Mouse (Mus musculus): ENCODE measurements around the gene Zfp316.
A peak's percentile ranks its signal among the peaks of the same experiment; 100 is the strongest.

The Zfp316 gene

GRCm38 (mm10) chr5:143284762-143285161, 14.9 kb upstream of the Zfp316 start:
- DNase-seq (ENCODE audit: low read depth, low spot score) = peak; percentile 65

- DNase-seq (ENCODE audit: low read depth, low spot score) = no peak
These were observed 9.4 kb upstream of the Zfp316 start for GRCm38 (mm10) chr5:143279247-143279646.

GRCm38 (mm10) chr5:143275761-143276160, 5.9 kb upstream of the Zfp316 start:
- DNase-seq (ENCODE audit: low read depth, low spot score) = no peak

DNA sequence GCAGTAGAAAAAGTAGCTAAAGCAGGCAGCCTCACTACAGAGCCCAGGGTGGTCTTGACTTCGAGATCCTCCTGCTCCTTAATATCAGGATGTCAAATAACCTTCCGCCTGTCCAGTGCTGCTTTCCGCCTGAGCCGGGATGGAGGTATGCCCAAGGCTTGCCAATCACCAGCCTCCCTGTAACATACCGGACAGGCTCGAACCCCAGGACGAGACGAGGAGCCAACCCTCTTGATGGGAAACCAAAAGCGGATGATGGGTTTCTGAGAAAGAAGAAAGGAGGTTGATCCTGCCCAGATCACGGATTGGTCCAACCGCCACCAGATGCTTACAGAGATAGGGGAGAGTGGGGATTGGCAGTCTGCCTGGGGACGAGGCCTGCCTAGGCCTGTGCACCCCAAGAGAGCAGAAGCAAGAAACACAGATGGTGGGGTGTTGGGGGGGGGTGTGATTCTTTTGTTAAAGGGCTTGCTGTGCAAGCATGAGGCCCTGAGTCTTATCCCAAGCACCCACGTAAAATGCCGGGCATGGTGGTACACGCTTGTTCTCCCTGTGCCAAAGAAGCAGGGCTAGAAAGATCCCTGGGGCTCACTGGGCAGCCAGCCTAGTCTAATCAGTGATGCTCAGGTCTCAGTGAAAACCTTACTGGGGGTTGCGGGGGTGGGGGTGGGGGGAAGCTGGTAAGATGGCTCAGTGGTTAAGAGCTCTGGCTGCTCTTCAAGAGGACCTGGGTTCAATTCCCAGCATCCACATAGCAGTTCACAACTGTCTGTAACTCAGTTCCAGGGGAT, 2.9 kb upstream of the Zfp316 start:
- DNase-seq (ENCODE audit: low read depth, low spot score) = no peak

DNA sequence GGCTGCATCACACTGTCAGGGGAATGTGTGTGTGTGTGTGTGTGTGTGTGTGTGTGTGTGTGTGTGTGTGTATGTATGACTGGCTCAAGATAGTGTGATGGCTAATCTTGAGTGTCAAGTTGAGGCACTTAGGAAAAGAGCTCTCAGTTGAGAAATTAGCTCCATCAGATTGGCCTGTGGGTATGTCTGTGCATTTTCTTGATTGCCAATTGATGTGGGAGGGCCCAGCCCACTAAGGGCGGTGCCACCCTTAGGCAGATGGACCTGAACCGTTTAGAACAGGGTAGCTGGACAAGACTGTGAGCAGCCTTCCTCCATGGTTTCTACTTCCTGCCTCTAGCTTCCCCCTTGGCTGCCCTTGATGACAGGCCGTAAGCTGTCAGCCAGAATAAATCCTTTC, 2.3 kb upstream of the Zfp316 start:
- no peak for DNase-seq (ENCODE audit: low read depth, low spot score)

DNA sequence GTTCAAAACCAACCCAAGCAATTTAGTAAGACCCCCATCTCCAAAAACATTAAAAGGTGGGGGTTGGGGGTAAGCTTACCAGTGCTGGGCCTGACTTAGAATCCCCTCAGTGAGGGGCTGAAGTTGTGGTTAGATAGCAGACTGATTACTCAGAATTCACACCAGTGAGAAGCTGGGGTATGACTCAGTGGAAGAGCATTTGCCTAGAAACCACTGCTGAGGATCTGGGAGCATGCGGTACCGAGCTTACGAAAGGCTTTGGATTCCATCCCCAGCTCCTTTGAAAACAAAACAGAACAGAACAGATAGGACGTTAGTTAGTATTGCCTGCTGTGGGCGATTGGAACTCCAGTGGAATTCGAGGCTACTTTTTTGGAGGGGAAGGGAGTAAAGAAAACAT, 1.8 kb upstream of the Zfp316 start:
- DNase-seq (ENCODE audit: low read depth, low spot score) = no peak

- DNase-seq (ENCODE audit: low read depth, low spot score) = no peak
These were observed 313 bp upstream of the Zfp316 start for GRCm38 (mm10) chr5:143270151-143270519.

- no peak for DNase-seq (ENCODE audit: low read depth, low spot score)
These were observed 848 bp downstream of the Zfp316 start for GRCm38 (mm10) chr5:143268985-143269362.

DNA sequence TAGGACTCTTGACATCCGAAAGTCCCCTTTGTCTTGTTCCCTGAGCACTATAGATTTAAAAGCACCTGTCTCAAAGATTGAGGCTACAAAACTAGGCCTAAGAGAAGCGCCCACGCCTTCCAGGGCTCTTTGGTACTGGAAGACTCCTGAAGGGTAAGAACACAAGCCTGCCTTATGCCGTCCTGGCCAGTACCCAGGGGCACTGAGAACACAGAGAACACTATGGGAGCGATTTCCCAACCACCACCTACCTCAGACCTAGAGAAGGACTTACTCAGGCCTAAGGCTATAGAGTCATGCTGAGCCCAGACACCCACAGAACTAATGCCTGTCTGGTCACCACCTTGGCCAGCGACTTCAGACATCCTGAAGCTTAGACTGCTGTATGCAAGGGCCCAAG, 3.0 kb downstream of the Zfp316 start:
- no peak for DNase-seq (ENCODE audit: low read depth, low spot score)

DNA sequence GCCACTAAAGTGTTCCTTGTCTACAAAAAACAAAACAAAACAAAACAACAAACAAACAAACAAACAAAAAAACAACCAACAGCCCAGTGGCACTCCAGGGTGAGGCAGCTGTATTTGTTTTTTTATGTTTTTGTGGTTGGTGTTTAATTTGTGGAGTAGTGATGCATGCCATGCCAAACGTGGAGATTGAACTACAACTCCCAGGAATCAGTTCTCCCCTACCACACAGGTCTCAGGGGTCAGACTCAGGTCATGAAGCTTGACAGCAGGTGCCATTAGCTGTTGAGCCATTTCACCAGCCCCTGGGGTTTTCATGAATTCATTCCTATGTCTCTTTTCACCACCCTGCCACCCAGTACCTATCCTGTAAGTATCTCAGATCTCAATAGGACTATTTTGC, 4.4 kb downstream of the Zfp316 start:
- peak; percentile 33 for DNase-seq (ENCODE audit: low read depth, low spot score)

DNA sequence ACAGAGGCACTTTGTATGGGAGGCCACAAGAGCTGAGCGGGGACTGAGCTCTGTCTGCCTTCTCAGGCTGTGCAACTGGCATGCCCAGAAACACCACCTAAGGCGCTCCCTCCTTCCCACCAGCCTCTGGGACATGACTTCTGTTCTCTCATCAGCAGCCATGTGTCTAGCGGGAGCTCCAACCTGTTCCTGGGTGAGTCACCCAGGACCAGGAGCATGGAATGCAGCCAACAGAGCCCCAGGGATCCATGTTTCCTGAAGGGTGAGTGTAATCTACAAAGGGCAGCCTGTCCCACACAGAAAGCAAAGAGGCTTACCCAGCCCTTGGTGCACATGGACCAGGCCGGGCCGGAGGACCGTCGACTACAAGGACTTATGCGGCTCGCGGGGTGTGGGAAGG, 5.1 kb downstream of the Zfp316 start:
- DNase-seq (ENCODE audit: low read depth, low spot score) = no peak

DNA sequence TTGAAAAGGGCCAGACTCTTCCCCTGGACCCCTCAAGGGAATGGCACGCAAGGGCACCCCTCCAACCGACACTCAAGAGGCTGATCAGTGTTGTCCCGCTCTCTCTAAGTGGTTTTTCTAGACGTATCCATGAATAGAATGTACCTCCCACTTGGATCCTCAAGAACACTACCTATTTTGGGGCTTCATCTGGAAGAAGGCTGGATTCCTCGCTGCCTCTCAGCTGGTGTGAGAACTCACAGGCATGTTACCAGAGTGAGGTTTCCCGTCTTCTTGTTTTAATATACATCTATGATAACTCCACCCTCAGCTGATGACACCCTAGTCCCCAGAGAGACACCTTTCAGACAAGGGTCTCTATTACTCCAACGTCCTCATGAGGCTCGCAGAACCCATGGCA, 8.2 kb downstream of the Zfp316 start:
- no peak for DNase-seq (ENCODE audit: low read depth, low spot score)

GRCm38 (mm10) chr5:143255802-143256201, 14.0 kb downstream of the Zfp316 start:
- DNase-seq (ENCODE audit: low read depth, low spot score) = no peak

GRCm38 (mm10) chr5:143255131-143255519, 14.7 kb downstream of the Zfp316 start:
- DNase-seq (ENCODE audit: low read depth, low spot score) = peak; percentile 18

- DNase-seq (ENCODE audit: low read depth, low spot score) = peak; percentile 59
These were observed 15.2 kb downstream of the Zfp316 start for GRCm38 (mm10) chr5:143254487-143255130.

DNA sequence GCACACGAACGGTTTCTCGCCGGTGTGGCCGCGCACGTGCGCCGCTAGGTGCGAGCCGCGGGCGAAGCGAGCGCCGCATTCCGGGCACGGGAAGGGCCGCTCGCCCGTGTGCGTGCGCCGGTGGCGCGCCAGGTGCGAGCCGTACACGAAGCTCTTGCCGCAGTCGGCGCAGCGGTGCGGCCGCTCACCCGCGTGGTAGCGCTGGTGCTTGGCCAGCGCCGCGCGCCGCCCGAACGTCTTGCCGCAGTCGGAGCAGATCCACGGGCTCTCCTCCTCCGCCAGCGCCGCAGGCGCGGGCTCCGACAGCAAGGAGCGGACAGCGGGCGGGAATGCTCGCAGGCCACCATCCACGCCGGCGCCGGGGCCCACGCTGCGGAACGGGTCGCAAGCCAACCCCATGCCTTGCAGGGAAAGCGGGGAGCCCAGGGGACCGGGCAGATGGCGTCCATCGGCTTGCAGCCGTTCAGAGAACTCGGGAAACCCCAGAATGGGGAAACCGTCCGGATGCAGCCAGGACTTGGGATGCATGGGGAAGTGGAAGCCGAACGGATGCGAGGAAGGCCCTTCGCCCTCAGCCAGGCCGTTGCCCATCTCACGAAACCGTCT, 15.8 kb downstream of the Zfp316 start:
- peak; percentile 56 for DNase-seq (ENCODE audit: low read depth, low spot score)

DNA sequence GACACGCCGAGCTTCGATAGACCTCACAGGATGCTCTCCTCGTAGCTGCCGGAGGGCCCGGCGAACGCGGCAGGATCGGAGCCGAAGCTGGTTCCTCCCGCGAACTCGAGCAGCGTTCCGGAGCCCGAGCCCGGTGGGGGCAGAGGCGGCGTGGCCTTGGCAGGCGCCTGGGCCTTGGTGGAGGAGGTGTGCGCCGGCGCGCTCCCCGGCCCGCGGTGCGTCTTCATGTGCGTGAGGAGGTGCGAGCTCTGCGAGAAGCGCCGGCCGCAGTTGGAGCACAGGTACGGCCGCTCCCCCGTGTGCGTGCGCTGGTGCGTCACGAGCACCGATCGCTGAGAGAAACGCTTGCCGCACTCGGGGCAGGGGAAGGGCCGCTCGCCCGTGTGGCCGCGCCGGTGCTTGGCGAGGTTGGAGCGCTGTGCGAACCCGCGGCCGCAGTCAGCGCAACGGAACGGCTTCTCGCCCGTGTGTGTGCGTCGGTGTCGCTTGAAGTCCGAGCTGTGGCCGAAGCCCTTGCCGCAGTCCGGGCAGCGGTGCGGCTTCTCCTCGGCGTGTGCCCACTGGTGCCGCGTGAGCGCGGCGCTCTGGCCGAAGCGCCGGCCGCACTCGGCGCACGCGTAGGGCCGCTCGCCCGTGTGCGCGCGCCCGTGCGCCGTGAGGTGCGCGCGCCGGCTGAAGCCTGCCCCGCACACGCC, 16.5 kb downstream of the Zfp316 start:
- DNase-seq (ENCODE audit: low read depth, low spot score) = peak; percentile 79

- no peak for DNase-seq (ENCODE audit: low read depth, low spot score)
These were observed 17.0 kb downstream of the Zfp316 start for GRCm38 (mm10) chr5:143252791-143253185.

DNA sequence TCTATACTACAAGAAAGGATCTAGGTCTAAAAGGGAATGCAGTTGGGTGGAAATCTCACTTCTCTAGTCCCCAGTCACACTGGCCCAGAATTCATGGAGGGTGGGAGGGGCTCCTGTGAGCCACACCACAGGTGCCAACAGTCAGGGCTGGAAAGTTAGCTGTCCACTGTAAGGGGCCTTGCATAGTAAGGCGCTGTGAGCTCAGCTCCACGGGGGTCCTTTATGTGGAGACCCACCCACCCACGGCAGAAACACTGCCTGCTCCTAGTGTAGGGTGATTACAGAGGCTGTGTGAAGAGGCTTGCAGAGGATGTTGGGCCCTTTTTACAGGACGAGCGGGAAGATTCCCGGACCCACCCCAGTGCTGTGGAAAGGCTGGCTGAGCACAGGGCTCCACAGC, 17.8 kb downstream of the Zfp316 start:
- DNase-seq (ENCODE audit: low read depth, low spot score) = no peak

DNA sequence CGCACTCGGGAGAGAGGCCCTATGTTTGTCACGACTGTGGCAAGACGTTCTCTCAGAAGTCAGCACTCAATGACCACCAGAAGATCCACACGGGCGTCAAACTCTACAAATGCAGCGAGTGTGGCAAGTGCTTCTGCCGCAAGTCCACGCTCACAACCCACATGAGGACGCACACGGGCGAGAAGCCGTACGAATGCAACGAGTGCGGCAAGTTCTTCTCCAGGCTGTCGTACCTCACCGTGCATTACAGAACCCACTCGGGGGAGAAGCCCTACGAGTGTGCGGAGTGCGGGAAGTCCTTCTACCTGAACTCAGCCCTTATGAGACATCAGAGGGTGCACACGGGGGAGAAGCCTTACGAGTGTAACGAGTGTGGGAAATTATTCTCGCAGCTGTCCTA, 24.9 kb downstream of the Zfp316 start:
- no peak for DNase-seq (ENCODE audit: low read depth, low spot score)

DNA sequence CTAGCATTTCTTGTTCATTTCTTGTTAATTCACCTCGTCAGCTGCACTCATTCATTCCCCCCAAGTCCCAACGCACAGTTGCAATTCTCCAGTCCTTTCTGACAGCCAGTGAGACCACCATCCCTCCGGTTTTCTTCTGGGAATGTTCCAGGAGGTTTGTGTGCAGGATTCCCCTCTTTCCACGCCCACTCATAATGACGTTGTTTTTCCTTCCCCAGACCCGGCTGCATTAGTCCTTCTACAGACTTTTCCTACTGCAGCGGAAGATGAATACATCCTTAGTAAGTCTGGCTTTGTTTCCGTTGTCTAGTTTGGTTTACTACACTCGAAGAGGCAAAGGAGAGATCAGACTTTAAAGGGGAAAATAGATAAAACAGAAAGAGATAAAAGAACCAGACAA, 33.8 kb downstream of the Zfp316 start:
- DNase-seq (ENCODE audit: low read depth, low spot score) = no peak

GRCm38 (mm10) chr5:143235028-143235693, 34.7 kb downstream of the Zfp316 start, which contains the start of gene Zfp12:
TSS of gene Zfp12 (plus strand) at chr5:143235163.
- peak; percentile 98 for DNase-seq (ENCODE audit: low read depth, low spot score)
